14 mouse cellular contexts compared by ENCODE assay signal in the genomic region with DNA sequence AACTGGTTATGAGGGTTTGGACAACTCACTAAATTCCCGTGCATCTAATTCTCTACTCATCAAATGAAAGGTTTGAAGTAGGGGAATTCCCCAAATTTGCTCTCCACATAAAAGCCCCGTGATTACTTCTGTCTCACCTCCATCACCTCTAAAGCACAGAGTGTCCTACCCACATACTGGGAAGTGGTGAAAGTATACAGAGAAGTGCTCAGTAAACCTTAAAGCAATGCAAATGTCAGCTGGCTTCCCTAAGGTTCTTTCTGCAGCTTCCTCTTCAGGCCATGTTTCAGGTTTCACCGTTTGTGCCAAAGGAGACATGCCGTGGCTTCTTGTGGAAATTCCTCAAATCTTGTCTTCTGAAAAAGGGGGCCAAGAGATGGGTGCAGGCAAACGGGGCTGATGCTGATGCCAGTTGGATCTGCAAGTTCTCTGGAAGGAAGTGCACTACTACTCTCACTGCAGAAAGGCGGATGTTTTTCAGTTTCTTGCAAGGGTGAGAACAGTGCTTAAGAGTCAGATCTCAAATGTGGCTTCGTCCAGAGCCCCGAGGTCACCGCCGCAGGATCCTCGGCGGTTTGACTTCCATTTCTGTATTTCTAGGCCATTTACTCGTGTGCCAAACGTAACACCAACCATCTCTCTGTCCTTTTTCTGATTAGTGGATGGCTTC. TPM values are rescaled to one million over a fixed set of nuclear protein-coding genes. Genes with fewer than 3 reads are reported as not detected.
DNase-seq lines count a peak whose midpoint lies in the region; ATAC-seq and TF ChIP-seq lines count a peak whose summit lies in the region.
"Had no signal": no experiment of that assay in that cellular context is flagged by ENCODE, and none has a peak within 500 bp of the region (broad histone marks: within the 10 kb centered on the region; RNA-seq: fewer than 3 reads in every experiment).

No protein-coding gene starts in this region.

- H3K9ac ChIP-seq in forebrain, embryonic 11.5 days (ENCODE audit: low read length) = no peak overlapping the region
- no peak overlapping the region for H3K9ac ChIP-seq in forebrain, embryonic 12.5 days
- H3K9ac ChIP-seq in neural tube, embryonic 15.5 days (replicated peaks) = no peak overlapping the region
- H3K9ac ChIP-seq: forebrain, embryonic 15.5 days; heart, embryonic 12.5 days; limb, embryonic 15.5 days had no signal

- TF ChIP-seq CTCF in thymus, adult 2 months (IDR thresholded peaks at IDR 0.05; ENCODE audit: borderline replicate concordance, control insufficient read depth, extremely low read depth, insufficient read depth, low read length, poor library complexity) = no peak

- no peak overlapping the region for H3K4me2 ChIP-seq in forebrain, embryonic 11.5 days (ENCODE audit: low read depth, low read length, severe bottlenecking)
- H3K4me2 ChIP-seq in forebrain, embryonic 12.5 days = no peak overlapping the region
- H3K4me2 ChIP-seq in neural tube, embryonic 15.5 days = no peak overlapping the region
- H3K4me2 ChIP-seq: forebrain, embryonic 15.5 days; heart, embryonic 12.5 days; limb, embryonic 15.5 days; midbrain, embryonic 11.5 days had no signal

- no peaks in the 10 kb centered on the region; the same call in 1 of the 2 replicates for H3K4me1 ChIP-seq in forebrain, embryonic 11.5 days (replicated peaks; ENCODE audit: control insufficient read depth, insufficient read depth, low read length)
- H3K4me1 ChIP-seq in forebrain, embryonic 12.5 days = peaks cover 14% of the 10 kb centered on the region
- peaks cover 39% of the 10 kb centered on the region for H3K4me1 ChIP-seq in thymus, adult 2 months (replicated peaks; ENCODE audit: control insufficient read depth, insufficient read depth, low read length)
- H3K4me1 ChIP-seq in neural tube, embryonic 15.5 days = peaks cover 18% of the 10 kb centered on the region

- H3K9me3 ChIP-seq in forebrain, embryonic 11.5 days (ENCODE audit: control insufficient read depth, low read length) = no peaks in the 10 kb centered on the region
- no peaks in the 10 kb centered on the region for H3K9me3 ChIP-seq in forebrain, embryonic 12.5 days
- no peaks in the 10 kb centered on the region for H3K9me3 ChIP-seq in neural tube, embryonic 15.5 days (replicated peaks)
- H3K9me3 ChIP-seq: forebrain, embryonic 15.5 days; heart, embryonic 12.5 days; limb, embryonic 15.5 days had no signal

- no peak overlapping the region for H3K4me3 ChIP-seq in forebrain, embryonic 11.5 days (ENCODE audit: low read depth, low read length)
- H3K4me3 ChIP-seq in forebrain, embryonic 12.5 days (replicated peaks) = no peak overlapping the region
- no peak overlapping the region for H3K4me3 ChIP-seq in thymus, adult 2 months (ENCODE audit: control insufficient read depth, insufficient read depth, low read length)
- H3K4me3 ChIP-seq in neural tube, embryonic 15.5 days (replicated peaks) = no peak overlapping the region
- H3K4me3 ChIP-seq: forebrain, embryonic 15.5 days; heart, embryonic 12.5 days; limb, embryonic 15.5 days had no signal

- no peaks in the 10 kb centered on the region for H3K27me3 ChIP-seq in forebrain, embryonic 11.5 days (ENCODE audit: control insufficient read depth, insufficient read depth, low read length)
- peaks cover 7% of the 10 kb centered on the region; the same call in 1 of the 2 replicates for H3K27me3 ChIP-seq in forebrain, embryonic 12.5 days
- H3K27me3 ChIP-seq in thymus, adult 2 months (ENCODE audit: control insufficient read depth, insufficient read depth, low read length) = no peaks in the 10 kb centered on the region
- H3K27me3 ChIP-seq in neural tube, embryonic 15.5 days (replicated peaks) = 0 out of 2 replicates have a peak, but pooled peaks cover 2% of the 10 kb centered on the region
- H3K27me3 ChIP-seq: forebrain, embryonic 15.5 days; heart, embryonic 12.5 days; limb, embryonic 15.5 days had no signal

- H3K36me3 ChIP-seq in forebrain, embryonic 11.5 days (ENCODE audit: control insufficient read depth, insufficient read depth, low read length) = no peaks in the 10 kb centered on the region
- H3K36me3 ChIP-seq in forebrain, embryonic 12.5 days (replicated peaks) = no peaks in the 10 kb centered on the region
- H3K36me3 ChIP-seq in thymus, adult 2 months (ENCODE audit: control insufficient read depth, insufficient read depth, low read length) = no peaks in the 10 kb centered on the region
- H3K36me3 ChIP-seq in neural tube, embryonic 15.5 days = no peaks in the 10 kb centered on the region
- H3K36me3 ChIP-seq: forebrain, embryonic 15.5 days; heart, embryonic 12.5 days; limb, embryonic 15.5 days had no signal

- DNase-seq in forebrain, embryonic 11.5 days (ENCODE audit: low spot score) = peak; percentile 38
- peak; percentile 33 for DNase-seq in thymus, adult 2 months
- DNase-seq in thymus, postnatal 10 days (ENCODE audit: low spot score in 2 of 2) = no peak
- DNase-seq in naive thymus-derived CD4-positive, alpha-beta T cell, adult 2 months (ENCODE audit: low read depth) = peak; percentile 83
- DNase-seq in thymus, postnatal 4 days = peak; percentile 33
- no peak for DNase-seq in kidney, adult 18-20 months
- DNase-seq: cerebellum, adult 11-12 months; kidney, postnatal 25 days had no signal

- no peak overlapping the region for H3K27ac ChIP-seq in forebrain, embryonic 11.5 days (ENCODE audit: low read depth, low read length)
- H3K27ac ChIP-seq in forebrain, embryonic 12.5 days = no peak overlapping the region
- H3K27ac ChIP-seq in thymus, adult 2 months (ENCODE audit: control insufficient read depth, insufficient read depth, low read length) = peak overlapping the region; percentile 75
- H3K27ac ChIP-seq in neural tube, embryonic 15.5 days (replicated peaks) = no peak overlapping the region
- H3K27ac ChIP-seq: forebrain, embryonic 15.5 days had no signal

- ATAC-seq in forebrain, embryonic 11.5 days (replicated peaks; ENCODE audit: low FRiP score) = no peak
- ATAC-seq in forebrain, embryonic 12.5 days (ENCODE audit: low FRiP score) = no peak
- no peak for ATAC-seq in neural tube, embryonic 15.5 days (ENCODE audit: low FRiP score)
- ATAC-seq: forebrain, embryonic 15.5 days had no signal

- TF ChIP-seq POLR2A in thymus, adult 2 months (IDR thresholded peaks at IDR 0.05; ENCODE audit: control insufficient read depth, extremely low read depth, insufficient read depth, low read length, poor library complexity) = no peak

- 88% methylated on average over 14 of the region's 14 CpGs for WGBS in forebrain, embryonic 11.5 days
- 91% methylated on average over 14 of the region's 14 CpGs for WGBS in forebrain, embryonic 12.5 days
- WGBS in thymus, adult 2 months = 38% methylated on average over 14 of the region's 14 CpGs
- 88% methylated on average over 14 of the region's 14 CpGs for WGBS in neural tube, embryonic 15.5 days

RNA-seq across cellular contexts. Expression of a gene that starts 8.0 kb away (rescaled TPM):
- 84.0 and 90.6 TPM in 2 replicates for polyA plus RNA-seq in forebrain, embryonic 11.5 days (2014; fragmentation: Nextera tagmentation; extraction: Ambion mirVana)
- 110 and 111 TPM in 2 replicates for polyA plus RNA-seq in forebrain, embryonic 12.5 days (2016; fragmentation: Nextera tagmentation; extraction: Ambion mirVana)
- polyA plus RNA-seq in thymus, adult 2 months (2012; rRNA removed) = 18.2 and 19.6 TPM in 2 replicates
- 60.3 and 69.1 TPM in 2 replicates for polyA plus RNA-seq in neural tube, embryonic 15.5 days (2015; fragmentation: Nextera tagmentation; extraction: Ambion mirVana)

RNA-seq across cellular contexts. Expression of a gene that starts 44.0 kb away (rescaled TPM):
- polyA plus RNA-seq in forebrain, embryonic 11.5 days (2014; fragmentation: Nextera tagmentation; extraction: Ambion mirVana) = 82.5 and 85.8 TPM in 2 replicates
- 76.2 and 77.4 TPM in 2 replicates for polyA plus RNA-seq in forebrain, embryonic 12.5 days (2016; fragmentation: Nextera tagmentation; extraction: Ambion mirVana)
- 14.9 and 18.6 TPM in 2 replicates for polyA plus RNA-seq in thymus, adult 2 months (2012; rRNA removed)
- polyA plus RNA-seq in neural tube, embryonic 15.5 days (2015; fragmentation: Nextera tagmentation; extraction: Ambion mirVana) = 58.4 and 59.4 TPM in 2 replicates

RNA-seq across cellular contexts. Expression of a gene that starts 44.4 kb away (rescaled TPM):
- 127 and 138 TPM in 2 replicates for polyA plus RNA-seq in forebrain, embryonic 11.5 days (2014; fragmentation: Nextera tagmentation; extraction: Ambion mirVana)
- 138 and 139 TPM in 2 replicates for polyA plus RNA-seq in forebrain, embryonic 12.5 days (2016; fragmentation: Nextera tagmentation; extraction: Ambion mirVana)
- polyA plus RNA-seq in thymus, adult 2 months (2012; rRNA removed) = 13.0 and 16.3 TPM in 2 replicates
- polyA plus RNA-seq in neural tube, embryonic 15.5 days (2015; fragmentation: Nextera tagmentation; extraction: Ambion mirVana) = 115 and 135 TPM in 2 replicates

Comparison
In these comparisons a context has a peak if more than half of its experiments do, and no peak if none do; other contexts are left out.
1. DNase-seq: peak in forebrain, embryonic 11.5 days (single experiment), thymus, adult 2 months (single experiment), naive thymus-derived CD4-positive, alpha-beta T cell, adult 2 months (single experiment) and thymus, postnatal 4 days (single experiment); none in thymus, postnatal 10 days (0 of 2) and kidney, adult 18-20 months (single experiment).